Mouse (Mus musculus) A20 (cell line): ENCODE measurements around the gene Specc1.

ENCODE experiments used
- DNase-seq: peaks from one replicate; pipeline ENCODE4 v3.0.0-alpha.2; 2011; ENCODE audit warnings: low read depth, low spot score

Specc1 gene

GRCm38 (mm10) chr11:61968875-61969274, 12.3 kb downstream of the Specc1 start:
- DNase-seq, result no peak

GRCm38 (mm10) chr11:61970901-61971300, 14.3 kb downstream of the Specc1 start:
- DNase-seq, result no peak

GRCm38 (mm10) chr11:61971441-61972221, 15.1 kb downstream of the Specc1 start:
- no peak for DNase-seq

GRCm38 (mm10) chr11:61974106-61974707, 17.6 kb downstream of the Specc1 start:
- no peak for DNase-seq

GRCm38 (mm10) chr11:61975783-61976182, 19.2 kb downstream of the Specc1 start:
- no peak for DNase-seq

GRCm38 (mm10) chr11:61981285-61981684, 24.7 kb downstream of the Specc1 start:
- peak; percentile 37 for DNase-seq

GRCm38 (mm10) chr11:61982828-61983227, 26.3 kb downstream of the Specc1 start:
- DNase-seq, result no peak

- no peak for DNase-seq
Measured at GRCm38 (mm10) chr11:61986939-61987338, 30.4 kb downstream of the Specc1 start.

- no peak for DNase-seq
Measured at GRCm38 (mm10) chr11:61989647-61990046, 33.1 kb downstream of the Specc1 start.

GRCm38 (mm10) chr11:61991576-61991975, 35.0 kb downstream of the Specc1 start:
- DNase-seq, result no peak

- no peak for DNase-seq
Measured at GRCm38 (mm10) chr11:61992671-61993285, 36.2 kb downstream of the Specc1 start.

- no peak for DNase-seq
Measured at GRCm38 (mm10) chr11:61999501-61999900, 42.9 kb downstream of the Specc1 start.

- DNase-seq, result no peak
Measured at GRCm38 (mm10) chr11:62000099-62000498, 43.5 kb downstream of the Specc1 start.

GRCm38 (mm10) chr11:62001977-62002376, 45.4 kb downstream of the Specc1 start:
- peak; percentile 66 for DNase-seq

- DNase-seq, result no peak
Measured at GRCm38 (mm10) chr11:62004881-62005240, 48.3 kb downstream of the Specc1 start.

- peak; percentile 72 for DNase-seq
Measured at GRCm38 (mm10) chr11:62005241-62005910, 48.8 kb downstream of the Specc1 start.

GRCm38 (mm10) chr11:62005911-62006260, 49.3 kb downstream of the Specc1 start:
- DNase-seq, result no peak

- DNase-seq, result no peak
Measured at GRCm38 (mm10) chr11:62006680-62007079, 50.1 kb downstream of the Specc1 start.

GRCm38 (mm10) chr11:62007984-62008383, 51.4 kb downstream of the Specc1 start:
- DNase-seq, result no peak

GRCm38 (mm10) chr11:62010625-62011231, 54.2 kb downstream of the Specc1 start:
- DNase-seq, result no peak

- DNase-seq, result peak; percentile 63
Measured at GRCm38 (mm10) chr11:62012039-62012438, 55.5 kb downstream of the Specc1 start.

- DNase-seq, result no peak
Measured at GRCm38 (mm10) chr11:62013449-62013848, 56.9 kb downstream of the Specc1 start.
